Mouse (Mus musculus): Measurements from ENCODE around the gene Sprr2k.
"Not testable (repeated sequence)": the region's sequence is repeated elsewhere in the genome, so short reads cannot be mapped to it uniquely, and the experiment has no call there.

Sprr2k gene

GRCm38 (mm10) chr3:92432282-92432681, at the start of gene Sprr2k:
Sprr2k (plus strand) TSS chr3:92432582.
- Histone ChIP-seq H3K27me3 (ENCODE audit: control insufficient read depth, insufficient read depth, low read length, poor library complexity, severe bottlenecking) (no peaks in the 10 kb centered on the region), H3K36me3 (ENCODE audit: control insufficient read depth, insufficient read depth, low read length, poor library complexity, severe bottlenecking) (no peaks in the 10 kb centered on the region)
- DNase-seq (ENCODE audit: low read depth, low spot score) = no peak

GRCm38 (mm10) chr3:92385385-92385784, 47.0 kb upstream of the Sprr2k start, which contains the start of gene Sprr2h:
Sprr2h (plus strand) TSS chr3:92385685.
- H3K36me3 ChIP-seq (ENCODE audit: control insufficient read depth, insufficient read depth, low read length, poor library complexity, severe bottlenecking) = no peaks in the 10 kb centered on the region
- DNase-seq (ENCODE audit: low read depth, low spot score) = no peak
- H3K27me3 ChIP-seq (ENCODE audit: control insufficient read depth, insufficient read depth, low read length, poor library complexity, severe bottlenecking) = no peaks in the 10 kb centered on the region

- H3K36me3 ChIP-seq (ENCODE audit: control insufficient read depth, insufficient read depth, low read length, poor library complexity, severe bottlenecking) = no peaks in the 10 kb centered on the region
- DNase-seq (ENCODE audit: low read depth, low spot score) = no peak
- H3K27me3 ChIP-seq (ENCODE audit: control insufficient read depth, insufficient read depth, low read length, poor library complexity, severe bottlenecking) = no peaks in the 10 kb centered on the region
These were observed 38.1 kb upstream of the Sprr2k start for GRCm38 (mm10) chr3:92394301-92394700.

GRCm38 (mm10) chr3:92407691-92408090, 24.7 kb upstream of the Sprr2k start, which contains the start of gene Sprr2i:
Sprr2i (plus strand) TSS chr3:92407991.
- DNase-seq (ENCODE audit: low read depth, low spot score) = no peak
- Histone ChIP-seq H3K36me3 (ENCODE audit: control insufficient read depth, insufficient read depth, low read length, poor library complexity, severe bottlenecking) (no peaks in the 10 kb centered on the region), H3K27me3 (ENCODE audit: control insufficient read depth, insufficient read depth, low read length, poor library complexity, severe bottlenecking) (no peaks in the 10 kb centered on the region)

- Histone ChIP-seq H3K27me3 (ENCODE audit: control insufficient read depth, insufficient read depth, low read length, poor library complexity, severe bottlenecking) (no peaks in the 10 kb centered on the region; the same call in 1 of the 2 replicates), H3K36me3 (ENCODE audit: control insufficient read depth, insufficient read depth, low read length, poor library complexity, severe bottlenecking) (no peaks in the 10 kb centered on the region)
- no peak for DNase-seq (ENCODE audit: low read depth, low spot score)
These were observed 14.6 kb upstream of the Sprr2k start, which contains the start of gene Sprr2j-ps for GRCm38 (mm10) chr3:92417782-92418181. Sprr2j-ps (plus strand) TSS chr3:92418082.

- no peaks in the 10 kb centered on the region for H3K36me3 ChIP-seq (ENCODE audit: control insufficient read depth, insufficient read depth, low read length, poor library complexity, severe bottlenecking)
These were observed 3.1 kb upstream of the Sprr2k start, which contains the start of gene Gm9774 for GRCm38 (mm10) chr3:92429323-92429722. Gm9774 (minus strand) TSS chr3:92429423.

GRCm38 (mm10) chr3:92438689-92439088, 6.3 kb downstream of the Sprr2k start, which contains the start of gene Sprr1b:
Sprr1b (minus strand) TSS chr3:92438789.
- DNase-seq (ENCODE audit: low read depth, low spot score) = no peak
- Histone ChIP-seq H3K27me3 (ENCODE audit: control insufficient read depth, insufficient read depth, low read length, poor library complexity, severe bottlenecking) (no peaks in the 10 kb centered on the region), H3K36me3 (ENCODE audit: control insufficient read depth, insufficient read depth, low read length, poor library complexity, severe bottlenecking) (no peaks in the 10 kb centered on the region)

More at GRCm38 (mm10) chr3:92429323-92429722, 3.1 kb upstream of the Sprr2k start, which contains the start of gene Gm9774:
- no peaks in the 10 kb centered on the region for H3K27me3 ChIP-seq (ENCODE audit: control insufficient read depth, insufficient read depth, low read length, poor library complexity, severe bottlenecking)
- DNase-seq (ENCODE audit: low read depth, low spot score) = no peak

GRCm38 (mm10) chr3:92440177-92440576, 7.8 kb downstream of the Sprr2k start:
- Histone ChIP-seq H3K36me3 (ENCODE audit: control insufficient read depth, insufficient read depth, low read length, poor library complexity, severe bottlenecking) (no peaks in the 10 kb centered on the region), H3K27me3 (ENCODE audit: control insufficient read depth, insufficient read depth, low read length, poor library complexity, severe bottlenecking) (no peaks in the 10 kb centered on the region)
- DNase-seq (ENCODE audit: low read depth, low spot score) = no peak

GRCm38 (mm10) chr3:92455151-92455550, 22.8 kb downstream of the Sprr2k start:
- H3K36me3 ChIP-seq (ENCODE audit: control insufficient read depth, insufficient read depth, low read length, poor library complexity, severe bottlenecking) = no peaks in the 10 kb centered on the region

GRCm38 (mm10) chr3:92458620-92459019, 26.2 kb downstream of the Sprr2k start, which contains the start of gene Sprr3:
Sprr3 (minus strand) TSS chr3:92458720.
- no peak for DNase-seq (ENCODE audit: low read depth, low spot score)
- no peaks in the 10 kb centered on the region for H3K27me3 ChIP-seq (ENCODE audit: control insufficient read depth, insufficient read depth, low read length, poor library complexity, severe bottlenecking)

More at GRCm38 (mm10) chr3:92455151-92455550, 22.8 kb downstream of the Sprr2k start:
- no peak for DNase-seq (ENCODE audit: low read depth, low spot score)
- H3K27me3 ChIP-seq (ENCODE audit: control insufficient read depth, insufficient read depth, low read length, poor library complexity, severe bottlenecking) = no peaks in the 10 kb centered on the region

GRCm38 (mm10) chr3:92466576-92466975, 34.2 kb downstream of the Sprr2k start:
- DNase-seq (ENCODE audit: low read depth, low spot score) = no peak
- Histone ChIP-seq H3K27me3 (ENCODE audit: control insufficient read depth, insufficient read depth, low read length, poor library complexity, severe bottlenecking) (no peaks in the 10 kb centered on the region), H3K36me3 (ENCODE audit: control insufficient read depth, insufficient read depth, low read length, poor library complexity, severe bottlenecking) (no peaks in the 10 kb centered on the region)

More at GRCm38 (mm10) chr3:92458620-92459019, 26.2 kb downstream of the Sprr2k start, which contains the start of gene Sprr3:
- H3K36me3 ChIP-seq (ENCODE audit: control insufficient read depth, insufficient read depth, low read length, poor library complexity, severe bottlenecking) = no peaks in the 10 kb centered on the region

- Histone ChIP-seq H3K36me3 (ENCODE audit: control insufficient read depth, insufficient read depth, low read length, poor library complexity, severe bottlenecking) (no peaks in the 10 kb centered on the region), H3K27me3 (ENCODE audit: control insufficient read depth, insufficient read depth, low read length, poor library complexity, severe bottlenecking) (no peaks in the 10 kb centered on the region; the same call in 1 of the 2 replicates)
- no peak for DNase-seq (ENCODE audit: low read depth, low spot score)
These were observed 35.0 kb downstream of the Sprr2k start for GRCm38 (mm10) chr3:92467424-92467823.

- H3K27me3 ChIP-seq (ENCODE audit: control insufficient read depth, insufficient read depth, low read length, poor library complexity, severe bottlenecking) = no peaks in the 10 kb centered on the region; the same call in 1 of the 2 replicates
- no peaks in the 10 kb centered on the region for H3K36me3 ChIP-seq (ENCODE audit: control insufficient read depth, insufficient read depth, low read length, poor library complexity, severe bottlenecking)
- DNase-seq (ENCODE audit: low read depth, low spot score) = no peak
These were observed 37.7 kb downstream of the Sprr2k start for GRCm38 (mm10) chr3:92470111-92470510.

- not testable (repeated sequence) for DNase-seq (ENCODE audit: low read depth, low spot score); H3K36me3 ChIP-seq (ENCODE audit: control insufficient read depth, insufficient read depth, low read length, poor library complexity, severe bottlenecking); H3K27me3 ChIP-seq (ENCODE audit: control insufficient read depth, insufficient read depth, low read length, poor library complexity, severe bottlenecking)
These were observed 48.9 kb downstream of the Sprr2k start for GRCm38 (mm10) chr3:92481249-92481648.

Data from splenic B cell, adult 2 months (primary cell).